Mouse (Mus musculus) liver, embryonic 18 days (tissue): ENCODE results near the gene Onecut3. TPM values are rescaled to one million over a fixed set of nuclear protein-coding genes. Genes with fewer than 3 reads are reported as not detected.

Experiments
- polyA plus RNA-seq: library from polyadenylated mRNA; depleted of rRNA; stranded (reverse); fragments of >200 nt; gene quantifications from 2 replicates; pipeline ENCODE4 v1.2.3, GENCODE M21; 2012; rRNA removed

Onecut3 gene
- polyA plus RNA-seq = 0.01 TPM in 2 replicates

GRCm38 (mm10) chr10:80494732-80495131 lies at the start of gene Onecut3:
Gene Onecut3, plus strand, starts transcription at chr10:80494835.

DNA sequence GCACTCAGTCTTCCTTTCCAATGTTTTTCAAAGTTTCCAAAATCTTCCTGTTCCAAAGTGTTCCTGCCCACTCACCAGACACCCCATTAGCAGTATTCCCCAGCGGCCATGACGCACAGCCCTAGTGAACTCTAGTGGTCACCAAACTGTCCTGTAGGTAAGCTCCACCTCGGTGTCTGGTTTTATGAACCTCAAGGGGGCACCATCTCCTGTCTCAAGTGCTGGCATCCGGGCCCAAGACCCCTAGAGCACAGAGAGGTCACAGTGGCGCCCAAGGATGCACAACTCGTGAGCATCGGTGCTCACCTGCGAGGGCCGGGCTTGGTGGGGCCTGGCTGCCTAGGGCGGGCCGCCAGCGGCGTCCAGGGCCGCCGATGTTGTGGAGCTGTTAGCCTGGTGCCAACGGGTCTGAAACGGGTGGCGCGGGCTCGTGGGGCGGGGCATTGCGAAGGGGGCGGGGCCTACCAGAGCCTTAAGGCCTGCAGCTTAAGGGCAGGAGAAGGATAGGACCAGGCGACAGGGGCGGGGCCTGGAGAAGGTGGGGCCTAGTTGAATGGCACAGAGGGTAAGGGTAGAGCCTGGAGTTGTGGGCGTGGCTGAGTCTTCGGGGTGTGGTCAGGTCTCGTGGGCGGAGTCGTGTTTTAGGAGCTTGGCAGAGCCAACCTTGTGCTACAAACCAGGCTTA lies 44.2 kb downstream of the Onecut3 start, which contains the start of gene Atp8b3:
Gene Atp8b3, minus strand, starts transcription at position 415 of the 685 bp plus-strand sequence.

GRCm38 (mm10) chr10:80561116-80561944 lies 66.7 kb downstream of the Onecut3 start, which contains the start of gene Rexo1:
Gene Rexo1, minus strand, starts transcription at chr10:80561560.

Other genes with a start within 250 kb of the Onecut3 start
- 210 and 248 TPM in 2 replicates for gene Ndufs7, start 245.7 kb upstream of the Onecut3 start, polyA plus RNA-seq
- 121 and 130 TPM in 2 replicates for gene Gamt, start 233.8 kb upstream of the Onecut3 start, polyA plus RNA-seq
- gene Dazap1, start 233.3 kb upstream of the Onecut3 start, polyA plus RNA-seq = 53.8 and 62.0 TPM in 2 replicates
- 1,560 and 1,972 TPM in 2 replicates for gene Rps15, start 202.4 kb upstream of the Onecut3 start, polyA plus RNA-seq
- 0.03 and 0.05 TPM in 2 replicates for gene Apc2, start 198.9 kb upstream of the Onecut3 start, polyA plus RNA-seq
- 18.0 and 18.1 TPM in 2 replicates for gene 2310011J03Rik, start 174.3 kb upstream of the Onecut3 start, polyA plus RNA-seq
- gene Pcsk4, start 165.3 kb upstream of the Onecut3 start, polyA plus RNA-seq = 9.3 and 9.5 TPM in 2 replicates
- gene Reep6, start 164.9 kb upstream of the Onecut3 start, polyA plus RNA-seq = 35.1 and 42.1 TPM in 2 replicates
- gene Adamtsl5, start 146.4 kb upstream of the Onecut3 start, polyA plus RNA-seq = 2.4 and 3.2 TPM in 2 replicates
- 0.42 and 0.46 TPM in 2 replicates for gene Plk5, start 138.4 kb upstream of the Onecut3 start, polyA plus RNA-seq
- gene Mex3d, start 107.2 kb upstream of the Onecut3 start, polyA plus RNA-seq = 2.4 and 2.5 TPM in 2 replicates
- 54.7 and 60.4 TPM in 2 replicates for gene Mbd3, start 95.3 kb upstream of the Onecut3 start, polyA plus RNA-seq
- gene Uqcr11, start 88.0 kb upstream of the Onecut3 start, polyA plus RNA-seq = 756 and 889 TPM in 2 replicates
- gene Tcf3, start 61.2 kb upstream of the Onecut3 start, polyA plus RNA-seq = 30.8 and 34.7 TPM in 2 replicates
- 0.01 TPM in 2 replicates for gene Atp8b3, start 44.3 kb downstream of the Onecut3 start, polyA plus RNA-seq
- 14.0 and 19.7 TPM in 2 replicates for gene Rexo1, start 66.7 kb downstream of the Onecut3 start, polyA plus RNA-seq
- gene Klf16, start 82.5 kb downstream of the Onecut3 start, polyA plus RNA-seq = 5.5 and 6.4 TPM in 2 replicates
- gene Abhd17a, start 95.5 kb downstream of the Onecut3 start, polyA plus RNA-seq = 39.9 and 40.7 TPM in 2 replicates
- 17.8 and 19.9 TPM in 2 replicates for gene Scamp4, start 108.0 kb downstream of the Onecut3 start, polyA plus RNA-seq
- 3.1 and 3.6 TPM in 2 replicates for gene Adat3, start 108.0 kb downstream of the Onecut3 start, polyA plus RNA-seq
- gene Gm49322, start 111.2 kb downstream of the Onecut3 start, polyA plus RNA-seq = 0.74 and 0.80 TPM in 2 replicates
- gene Csnk1g2, start 128.0 kb downstream of the Onecut3 start, polyA plus RNA-seq = 61.9 and 64.2 TPM in 2 replicates
- gene Btbd2, start 162.2 kb downstream of the Onecut3 start, polyA plus RNA-seq = 10.7 TPM in 2 replicates
- gene Mknk2, start 183.3 kb downstream of the Onecut3 start, polyA plus RNA-seq = 42.1 and 45.1 TPM in 2 replicates
- 12.3 and 13.5 TPM in 2 replicates for gene Mob3a, start 207.1 kb downstream of the Onecut3 start, polyA plus RNA-seq
- 11.0 and 12.1 TPM in 2 replicates for gene Izumo4, start 207.3 kb downstream of the Onecut3 start, polyA plus RNA-seq
- 26.6 and 31.1 TPM in 2 replicates for gene Ap3d1, start 247.4 kb downstream of the Onecut3 start, polyA plus RNA-seq